Mouse (Mus musculus) neural tube, embryonic 15.5 days (tissue): ENCODE results near the gene Gm10491. TPM values are rescaled to one million over a fixed set of nuclear protein-coding genes. Genes with fewer than 3 reads are reported as not detected.

Source experiments
- ATAC-seq: fragments of 200-750 bp; cut with Nextera tagmentation; 2 replicates; pipeline ENCODE4 v1.8.0; 2017; ENCODE audit warnings: mild to moderate bottlenecking, moderate TSS enrichment, moderate library complexity; ENCODE audit not compliant: low FRiP score
- H3K27ac ChIP-seq: fragments of 300-500 bp; sonication (generic); replicated peaks from 2 replicates; pipeline ENCODE4 v1.5.1; 2015; ENCODE audit warnings: mild to moderate bottlenecking, inconsistent platforms
- H3K27me3 ChIP-seq: fragments of 300-500 bp; sonication (generic); replicated peaks from 2 replicates; pipeline ENCODE4 v1.6.1; 2015; ENCODE audit warnings: inconsistent platforms
- H3K36me3 ChIP-seq: fragments of 300-500 bp; sonication (generic); 2 replicates; pipeline ENCODE4 v1.6.1; 2015; ENCODE audit warnings: inconsistent platforms
- H3K4me1 ChIP-seq: fragments of 300-500 bp; sonication (generic); 2 replicates; pipeline ENCODE4 v1.6.1; 2015; ENCODE audit warnings: inconsistent platforms
- H3K4me2 ChIP-seq: fragments of 300-500 bp; sonication (generic); 2 replicates; pipeline ENCODE4 v1.6.1; 2015; ENCODE audit warnings: inconsistent platforms, mild to moderate bottlenecking, moderate library complexity
- H3K4me3 ChIP-seq: fragments of 300-500 bp; sonication (generic); replicated peaks from 2 replicates; pipeline ENCODE4 v1.5.1; 2015; ENCODE audit warnings: mild to moderate bottlenecking, inconsistent platforms
- H3K9ac ChIP-seq: fragments of 300-500 bp; sonication (generic); replicated peaks from 2 replicates; pipeline ENCODE4 v1.6.1; 2015; ENCODE audit warnings: mild to moderate bottlenecking, inconsistent platforms
- H3K9me3 ChIP-seq: fragments of 300-500 bp; sonication (generic); replicated peaks from 2 replicates; pipeline ENCODE4 v1.6.1; 2016; ENCODE audit warnings: inconsistent platforms
- WGBS: fragments of 180-500 bp; shearing (Covaris S2); methylation state at CpG from one replicate; pipeline ENCODE4 v1.1.7; 2015; ENCODE audit warnings: mixed read lengths; 5-methylcytosine and 5-hydroxymethylcytosine counted together
- polyA plus RNA-seq: library from polyadenylated mRNA; unstranded; fragments of >200 nt; fragmentation: Nextera tagmentation; extraction: Ambion mirVana; gene quantifications from 2 replicates; pipeline ENCODE4 v1.2.1, GENCODE M21; 2015

Gene Gm10491
- polyA plus RNA-seq = not detected in 2 replicates

DNA sequence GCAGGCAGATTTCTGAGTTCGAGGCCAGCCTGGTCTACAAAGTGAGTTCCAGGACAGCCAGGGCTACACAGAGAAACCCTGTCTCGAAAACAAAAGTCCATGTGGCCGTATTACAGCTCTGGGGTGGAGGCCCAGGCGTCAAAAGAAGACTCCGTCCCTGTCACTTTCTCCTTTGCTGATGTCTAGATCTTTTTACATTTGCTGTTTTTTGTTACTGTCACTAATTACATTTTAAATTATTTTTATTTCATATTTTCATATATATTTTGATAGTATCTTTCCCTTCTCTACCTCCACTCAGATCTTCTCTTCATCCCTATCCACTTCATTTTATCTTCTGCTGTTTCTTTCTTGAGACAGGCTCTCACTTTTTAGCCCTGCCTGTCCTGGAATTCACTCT lies at the start of gene Gm10491:
Gm10491 (minus strand) TSS at position 101 of the 400 bp plus-strand sequence.
- Histone ChIP-seq H3K9ac (no peak within 1 kb of the TSS), H3K9me3 (no peaks in the 10 kb centered on the region), H3K27me3 (no peaks in the 10 kb centered on the region), H3K36me3 (peaks cover 8% of the 10 kb centered on the region; the same call in 1 of the 2 replicates), H3K4me3 (no peak within 1 kb of the TSS), H3K4me1 (no peaks in the 10 kb centered on the region), H3K4me2 (no peak within 1 kb of the TSS), H3K27ac (no peak within 1 kb of the TSS)
- ATAC-seq = no peak
- WGBS = 80% methylated on average over 5 of the region's 5 CpGs

DNA sequence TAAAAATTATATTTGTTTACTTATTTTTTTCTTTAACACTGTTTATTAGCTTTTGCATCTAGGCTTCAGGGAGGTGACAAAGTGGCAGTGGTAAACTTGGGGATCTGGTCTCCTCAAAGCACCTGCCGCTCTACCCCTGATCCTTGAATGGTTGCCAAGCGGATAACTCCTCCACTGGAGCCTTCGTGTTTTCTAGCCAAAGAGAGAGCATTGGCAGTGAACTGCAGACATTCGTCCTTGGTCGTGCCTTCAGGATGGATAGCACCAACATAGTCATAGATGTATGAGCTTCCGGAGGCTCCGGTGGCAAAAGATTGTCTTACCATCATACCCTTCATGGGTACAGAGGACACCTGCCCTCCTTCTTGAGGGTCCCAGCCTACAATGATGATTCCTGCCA lies 42.5 kb upstream of the Gm10491 start:
- Histone ChIP-seq H3K4me1 (peaks cover 6% of the 10 kb centered on the region; the same call in 1 of the 2 replicates), H3K36me3 (no peaks in the 10 kb centered on the region; the same call in 1 of the 2 replicates), H3K4me3 (no peak overlapping the region), H3K9ac (no peak overlapping the region), H3K27ac (no peak overlapping the region), H3K4me2 (no peak overlapping the region), H3K9me3 (no peaks in the 10 kb centered on the region), H3K27me3 (no peaks in the 10 kb centered on the region)
- ATAC-seq = no peak
- 95% methylated on average over 7 of the region's 7 CpGs for WGBS

DNA sequence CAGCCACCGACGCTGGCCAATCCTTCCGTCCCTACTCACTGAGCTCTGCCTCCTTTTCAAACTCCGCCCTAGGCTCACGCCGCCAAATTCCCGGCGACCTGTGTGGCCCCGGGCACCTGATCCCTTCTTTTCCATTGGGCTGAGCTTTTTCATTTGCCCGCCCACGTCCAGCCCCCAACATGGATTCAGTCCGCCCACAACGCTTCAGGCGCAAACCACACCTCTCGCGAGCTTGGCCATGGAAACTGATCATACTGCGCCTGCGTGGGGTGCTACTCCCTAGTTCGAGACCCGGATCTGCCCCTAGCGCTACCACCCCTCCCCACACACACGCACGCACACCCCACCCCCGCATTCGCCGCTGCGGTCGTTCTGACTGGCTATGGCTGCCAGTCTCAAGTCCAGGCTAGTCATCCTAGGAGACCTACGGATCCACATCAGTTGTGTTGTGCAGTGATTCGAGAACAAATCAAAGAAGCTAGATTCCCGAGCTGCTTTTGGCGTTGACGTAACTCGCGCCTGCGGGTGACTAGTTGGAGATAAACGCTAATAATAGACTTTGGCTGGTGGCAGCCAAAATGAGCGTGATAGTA lies 40.4 kb upstream of the Gm10491 start:
- H3K4me1 ChIP-seq = peaks cover 6% of the 10 kb centered on the region; the same call in 1 of the 2 replicates
- H3K9me3 ChIP-seq = no peaks in the 10 kb centered on the region
- peak overlapping the region; percentile 10; the same call in 1 of the 2 replicates for H3K9ac ChIP-seq
- peak; percentile 96 for ATAC-seq
- WGBS = 21% methylated on average over 38 of the region's 38 CpGs
- H3K27me3 ChIP-seq = no peaks in the 10 kb centered on the region
- peak overlapping the region; percentile 58 for H3K4me2 ChIP-seq
- peak overlapping the region; percentile 49 for H3K4me3 ChIP-seq
- no peaks in the 10 kb centered on the region; the same call in 1 of the 2 replicates for H3K36me3 ChIP-seq
- peak overlapping the region; percentile 79 for H3K27ac ChIP-seq

- H3K9me3 ChIP-seq = no peaks in the 10 kb centered on the region
- H3K4me3 ChIP-seq = peak within 1 kb of the TSS; percentile 49
- no peaks in the 10 kb centered on the region; the same call in 1 of the 2 replicates for H3K36me3 ChIP-seq
- H3K27ac ChIP-seq = peak within 1 kb of the TSS; percentile 79
- peak; percentile 23 for ATAC-seq
- H3K4me1 ChIP-seq = peaks cover 6% of the 10 kb centered on the region; the same call in 1 of the 2 replicates
- WGBS = 28% methylated on average over 34 of the region's 37 CpGs
- H3K4me2 ChIP-seq = peak within 1 kb of the TSS; percentile 58
- H3K9ac ChIP-seq = peak within 1 kb of the TSS; percentile 50
- no peaks in the 10 kb centered on the region for H3K27me3 ChIP-seq
Measured at GRCm38 (mm10) chrX:7947108-7947899, 39.7 kb upstream of the Gm10491 start, which contains the start of gene Hdac6. TSS of gene Hdac6 (minus strand) at chrX:7947889.

GRCm38 (mm10) chrX:7945618-7946017 lies 38.0 kb upstream of the Gm10491 start:
- Histone ChIP-seq H3K9me3 (no peaks in the 10 kb centered on the region), H3K27ac (no peak overlapping the region), H3K36me3 (peaks cover 4% of the 10 kb centered on the region), H3K4me2 (no peak overlapping the region), H3K27me3 (no peaks in the 10 kb centered on the region), H3K4me3 (no peak overlapping the region), H3K9ac (no peak overlapping the region), H3K4me1 (peaks cover 6% of the 10 kb centered on the region; the same call in 1 of the 2 replicates)
- 82% methylated on average over 8 of the region's 8 CpGs for WGBS
- no peak for ATAC-seq

DNA sequence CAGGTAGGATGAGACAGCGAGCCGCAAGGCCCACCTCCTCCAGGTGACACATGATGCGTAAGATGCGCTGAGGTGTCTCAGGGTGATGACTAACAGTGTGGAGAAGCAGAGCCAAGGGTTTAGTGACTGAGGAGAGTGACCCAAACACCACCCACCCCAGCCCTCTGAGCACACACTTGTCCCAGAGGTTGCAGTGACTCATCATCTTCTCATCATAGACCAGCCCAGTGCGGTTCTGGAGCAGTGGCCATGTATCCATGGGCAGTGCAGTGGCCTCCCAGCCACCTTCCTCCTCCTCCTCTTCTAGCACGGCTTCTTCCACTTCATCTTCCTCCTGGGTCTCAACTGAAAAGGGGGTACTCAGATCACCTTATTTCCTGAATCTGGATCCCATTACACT lies 30.0 kb upstream of the Gm10491 start:
- no peak overlapping the region for H3K27ac ChIP-seq
- H3K9ac ChIP-seq = no peak overlapping the region
- H3K9me3 ChIP-seq = no peaks in the 10 kb centered on the region
- no peaks in the 10 kb centered on the region for H3K27me3 ChIP-seq
- H3K4me3 ChIP-seq = no peak overlapping the region
- H3K36me3 ChIP-seq = peaks cover 7% of the 10 kb centered on the region; the same call in 1 of the 2 replicates
- H3K4me1 ChIP-seq = no peaks in the 10 kb centered on the region
- no peak overlapping the region for H3K4me2 ChIP-seq
- WGBS = 94% methylated on average over 6 of the region's 6 CpGs
- no peak for ATAC-seq

DNA sequence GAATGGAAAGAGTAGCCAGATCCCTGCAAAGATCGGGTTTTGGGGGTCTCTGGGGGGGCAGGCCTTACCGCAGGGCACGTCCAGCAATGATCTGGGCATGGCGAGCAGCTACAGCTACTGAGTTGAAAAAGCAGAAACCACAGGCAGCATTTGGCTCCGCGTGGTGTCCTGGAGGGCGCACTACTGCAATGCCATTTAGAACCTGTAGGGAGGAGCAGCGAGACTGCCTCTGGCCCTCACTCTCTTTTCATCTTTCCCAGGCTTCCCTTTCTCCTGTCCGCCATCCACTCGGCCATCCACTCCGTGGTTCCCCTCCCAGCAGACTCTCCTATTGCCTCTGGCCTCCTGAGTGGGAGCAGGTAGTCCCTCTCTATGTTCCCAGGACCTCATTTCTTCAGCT lies 29.2 kb upstream of the Gm10491 start:
- Histone ChIP-seq H3K27me3 (no peaks in the 10 kb centered on the region), H3K27ac (no peak overlapping the region), H3K4me3 (no peak overlapping the region), H3K4me1 (no peaks in the 10 kb centered on the region), H3K4me2 (no peak overlapping the region), H3K9ac (no peak overlapping the region), H3K9me3 (no peaks in the 10 kb centered on the region), H3K36me3 (peaks cover 13% of the 10 kb centered on the region)
- ATAC-seq = no peak
- 44% methylated on average over 11 of the region's 11 CpGs for WGBS

DNA sequence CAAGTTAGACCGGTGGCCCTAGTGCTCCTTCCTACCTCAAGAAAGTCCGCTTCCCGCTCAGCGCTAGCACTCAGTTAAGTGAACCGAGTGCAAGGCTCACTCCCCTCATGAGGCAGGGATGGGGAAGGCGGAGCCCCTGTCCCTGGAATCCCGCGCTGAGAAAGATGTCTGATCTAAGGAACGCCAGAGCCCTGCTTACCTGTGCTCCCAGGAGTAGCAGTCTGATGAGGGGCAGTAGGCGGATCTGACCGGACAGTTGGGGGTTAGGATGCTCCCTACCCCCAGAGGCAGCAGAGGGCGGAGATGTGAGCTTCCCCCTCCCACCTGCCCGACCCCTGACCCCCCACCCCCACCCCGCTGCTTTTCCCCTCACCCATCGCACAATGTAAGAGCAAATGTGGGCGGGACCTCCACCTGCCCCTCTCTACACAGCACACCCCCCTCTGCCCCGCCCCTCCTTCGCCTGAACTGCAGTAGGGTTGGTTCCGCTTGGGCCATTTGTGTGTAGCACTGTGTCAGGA lies 20.7 kb upstream of the Gm10491 start, which contains the start of gene Eras:
Eras (minus strand) TSS at position 338 of the 521 bp plus-strand sequence.
- H3K27me3 ChIP-seq = 0 out of 2 replicates have a peak, but pooled peaks cover 7% of the 10 kb centered on the region
- peaks cover 2% of the 10 kb centered on the region for H3K4me1 ChIP-seq
- H3K4me3 ChIP-seq = no peak within 1 kb of the TSS
- H3K27ac ChIP-seq = no peak within 1 kb of the TSS
- H3K36me3 ChIP-seq = peaks cover 22% of the 10 kb centered on the region
- no peaks in the 10 kb centered on the region for H3K9me3 ChIP-seq
- no peak within 1 kb of the TSS for H3K4me2 ChIP-seq
- WGBS = 20% methylated on average over 19 of the region's 19 CpGs
- ATAC-seq = no peak
- H3K9ac ChIP-seq = no peak within 1 kb of the TSS

- Histone ChIP-seq H3K4me3 (no peak overlapping the region), H3K27me3 (0 out of 2 replicates have a peak, but pooled peaks cover 7% of the 10 kb centered on the region), H3K4me2 (no peak overlapping the region), H3K4me1 (peaks cover 11% of the 10 kb centered on the region), H3K9me3 (no peaks in the 10 kb centered on the region), H3K27ac (no peak overlapping the region), H3K9ac (no peak overlapping the region), H3K36me3 (peaks cover 17% of the 10 kb centered on the region)
- WGBS = 23% methylated on average over 10 of the region's 10 CpGs
- ATAC-seq = no peak
Measured at GRCm38 (mm10) chrX:7927116-7927515, 19.5 kb upstream of the Gm10491 start.

GRCm38 (mm10) chrX:7926266-7926665 lies 18.6 kb upstream of the Gm10491 start:
- Histone ChIP-seq H3K4me1 (peaks cover 11% of the 10 kb centered on the region), H3K36me3 (peaks cover 9% of the 10 kb centered on the region; the same call in 1 of the 2 replicates), H3K9me3 (no peaks in the 10 kb centered on the region), H3K4me3 (no peak overlapping the region), H3K27ac (no peak overlapping the region), H3K9ac (no peak overlapping the region), H3K4me2 (no peak overlapping the region), H3K27me3 (0 out of 2 replicates have a peak, but pooled peaks cover 7% of the 10 kb centered on the region)
- no peak for ATAC-seq
- WGBS = 70% methylated on average over 6 of the region's 6 CpGs

DNA sequence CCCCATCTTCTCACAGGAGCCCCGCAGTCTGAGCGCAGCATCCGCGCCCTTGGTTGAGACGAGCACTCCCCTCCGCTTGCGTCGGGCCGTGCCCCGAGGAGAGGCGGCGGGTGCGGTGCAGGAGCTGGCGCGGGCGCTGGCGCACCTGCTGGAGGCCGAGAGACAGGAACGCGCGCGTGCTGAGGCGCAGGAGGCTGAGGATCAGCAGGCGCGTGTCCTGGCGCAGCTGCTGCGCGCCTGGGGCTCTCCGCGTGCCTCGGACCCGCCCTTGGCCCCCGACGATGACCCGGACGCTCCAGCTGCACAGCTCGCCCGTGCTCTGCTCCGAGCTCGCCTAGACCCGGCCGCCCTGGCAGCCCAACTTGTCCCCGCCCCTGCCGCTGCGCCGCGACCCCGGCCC lies 14.4 kb upstream of the Gm10491 start:
- Histone ChIP-seq H3K27me3 (no peaks in the 10 kb centered on the region), H3K4me2 (peak overlapping the region; percentile 65), H3K36me3 (no peaks in the 10 kb centered on the region), H3K4me3 (peak overlapping the region; percentile 51), H3K4me1 (peaks cover 11% of the 10 kb centered on the region), H3K27ac (peak overlapping the region; percentile 79; the same call in 1 of the 2 replicates), H3K9me3 (no peaks in the 10 kb centered on the region), H3K9ac (peak overlapping the region; percentile 58; the same call in 1 of the 2 replicates)
- WGBS = 18% methylated on average over 31 of the region's 48 CpGs
- no peak for ATAC-seq
